Mouse (Mus musculus) liver, adult 2 months (tissue): ENCODE measurements around the gene Zbtb20. TPM values are rescaled to one million over a fixed set of nuclear protein-coding genes. Genes with fewer than 3 reads are reported as not detected.

Experiments used
- DNase-seq: peaks from one replicate; pipeline ENCODE4 v3.0.0-alpha.2; 2011; ENCODE audit warnings: low read depth, low spot score; ENCODE audit errors: extremely low read depth
- H3K27ac ChIP-seq: fragments of 200-500 bp; replicated peaks from 2 replicates; pipeline ENCODE4 v1.5.1; 2012; ENCODE audit warnings: low read depth, mild to moderate bottlenecking, control low read depth, inconsistent platforms, low read length; ENCODE audit not compliant: insufficient read depth
- H3K27me3 ChIP-seq: fragments of 200-500 bp; 2 replicates; pipeline ENCODE4 v1.6.1; 2012; ENCODE audit warnings: mild to moderate bottlenecking, moderate library complexity, low read length, inconsistent platforms; ENCODE audit not compliant: control insufficient read depth, insufficient read depth
- H3K36me3 ChIP-seq: fragments of 200-500 bp; 2 replicates; pipeline ENCODE4 v1.6.1; 2012; ENCODE audit warnings: low read length, inconsistent platforms; ENCODE audit not compliant: control insufficient read depth, insufficient read depth
- H3K4me1 ChIP-seq: fragments of 200-500 bp; 2 replicates; pipeline ENCODE4 v1.6.1; 2011; ENCODE audit warnings: low read length; ENCODE audit not compliant: control insufficient read depth, insufficient read depth
- H3K4me3 ChIP-seq: fragments of 200-500 bp; 2 replicates; pipeline ENCODE4 v1.5.1; 2011; ENCODE audit warnings: low read depth, mild to moderate bottlenecking, control low read depth, low read length, moderate library complexity; ENCODE audit not compliant: insufficient read depth
- H3K79me2 ChIP-seq: fragments of 200-500 bp; 2 replicates; pipeline ENCODE4 v1.6.1; 2012; ENCODE audit warnings: inconsistent platforms, mild to moderate bottlenecking, low read length, moderate library complexity; ENCODE audit not compliant: control insufficient read depth, insufficient read depth
- H3K9ac ChIP-seq: fragments of 200-500 bp; 2 replicates; pipeline ENCODE4 v1.6.1; 2012; ENCODE audit warnings: low read depth, mild to moderate bottlenecking, control low read depth, inconsistent platforms, low read length
- CTCF ChIP-seq: fragments of 200-500 bp; IDR thresholded peaks from 2 replicates; pipeline ENCODE4 v1.5.1; 2011; ENCODE audit warnings: low read depth, low read length, control low read depth
- POLR2A ChIP-seq: fragments of 200-500 bp; IDR thresholded peaks from 2 replicates; pipeline ENCODE4 v1.6.1; 2011; ENCODE audit warnings: low read length, control low read depth; ENCODE audit not compliant: insufficient read depth; ENCODE audit errors: extremely low read depth
- WGBS: fragments of 180-500 bp; shearing (Covaris S2); methylation state at CpG from one replicate; pipeline ENCODE4 v1.1.7; 2018; 5-methylcytosine and 5-hydroxymethylcytosine counted together
- polyA plus RNA-seq: library from polyadenylated mRNA; depleted of rRNA; stranded (reverse); fragments of >200 nt; gene quantifications from 2 replicates; pipeline ENCODE4 v1.2.3, GENCODE M21; 2012
- total RNA-seq: library from RNA; depleted of rRNA; stranded (reverse); fragments of >200 nt; gene quantifications from 2 replicates; pipeline ENCODE4 v1.2.3, GENCODE M21; 2014

The Zbtb20 gene
- total and polyA plus RNA-seq, 2 experiments = 17.8 to 52.6 TPM

DNA sequence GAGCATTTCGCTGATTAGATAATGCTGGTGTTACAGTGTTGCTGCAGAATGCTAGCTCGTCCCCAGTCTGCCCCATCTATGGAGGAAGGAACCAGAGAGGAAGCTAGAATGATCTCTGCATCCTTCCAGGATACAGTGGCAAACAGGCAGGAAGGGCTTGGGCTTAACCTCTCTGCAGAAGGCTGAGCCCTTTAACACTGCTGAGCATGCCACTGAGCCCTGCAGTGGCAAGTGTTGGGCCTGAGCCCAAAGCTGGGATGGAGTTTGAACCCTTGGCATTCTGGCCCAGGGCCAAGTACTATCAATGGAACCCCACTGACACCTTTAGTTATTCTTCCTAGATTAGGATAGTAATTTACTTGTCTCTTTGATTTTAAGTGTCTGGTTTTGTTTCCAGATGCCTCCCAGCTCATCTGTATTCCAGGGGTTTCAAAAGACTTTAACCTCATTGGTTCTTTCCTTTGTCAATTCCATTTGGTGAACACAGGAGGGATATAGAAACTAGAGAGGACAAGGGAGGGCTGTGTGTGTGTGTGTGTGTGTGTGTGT, 532.0 kb downstream of the Zbtb20 start:
- peak; percentile 59 for DNase-seq
- Histone ChIP-seq H3K79me2 (peaks cover 14% of the 10 kb centered on the region; the same call in 1 of the 2 replicates), H3K36me3 (peaks cover 7% of the 10 kb centered on the region), H3K9ac (no peak overlapping the region), H3K27me3 (no peaks in the 10 kb centered on the region), H3K4me3 (no peak overlapping the region), H3K27ac (no peak overlapping the region), H3K4me1 (peaks cover 21% of the 10 kb centered on the region)
- TF ChIP-seq CTCF (no peak), POLR2A (no peak)
- 61% methylated on average over 2 of the region's 2 CpGs for WGBS

DNA sequence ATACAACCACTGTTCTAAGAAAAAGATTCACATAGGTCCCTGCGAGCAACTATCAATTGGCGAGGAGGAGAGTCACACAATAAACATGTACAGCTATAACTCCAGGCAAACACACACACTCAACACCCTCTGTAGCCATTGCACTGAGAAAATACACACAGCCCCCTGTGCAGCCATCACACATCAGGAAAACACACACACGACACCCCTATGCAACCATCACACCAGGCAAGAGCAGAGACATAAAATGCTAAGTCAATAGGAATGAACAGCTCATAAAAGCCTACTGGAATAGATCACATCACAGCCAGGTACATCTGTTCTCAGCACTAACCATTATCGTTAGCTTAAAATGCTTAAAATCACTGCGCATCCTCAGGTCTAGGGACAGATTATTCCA, 532.9 kb downstream of the Zbtb20 start:
- Histone ChIP-seq H3K36me3 (peaks cover 7% of the 10 kb centered on the region), H3K27me3 (no peaks in the 10 kb centered on the region), H3K27ac (no peak overlapping the region), H3K4me3 (no peak overlapping the region), H3K9ac (no peak overlapping the region), H3K4me1 (peaks cover 21% of the 10 kb centered on the region), H3K79me2 (peaks cover 14% of the 10 kb centered on the region; the same call in 1 of the 2 replicates)
- WGBS = 71% methylated on average over 5 of the region's 5 CpGs
- no peak for DNase-seq
- TF ChIP-seq CTCF = no peak
- TF ChIP-seq POLR2A = no peak

DNA sequence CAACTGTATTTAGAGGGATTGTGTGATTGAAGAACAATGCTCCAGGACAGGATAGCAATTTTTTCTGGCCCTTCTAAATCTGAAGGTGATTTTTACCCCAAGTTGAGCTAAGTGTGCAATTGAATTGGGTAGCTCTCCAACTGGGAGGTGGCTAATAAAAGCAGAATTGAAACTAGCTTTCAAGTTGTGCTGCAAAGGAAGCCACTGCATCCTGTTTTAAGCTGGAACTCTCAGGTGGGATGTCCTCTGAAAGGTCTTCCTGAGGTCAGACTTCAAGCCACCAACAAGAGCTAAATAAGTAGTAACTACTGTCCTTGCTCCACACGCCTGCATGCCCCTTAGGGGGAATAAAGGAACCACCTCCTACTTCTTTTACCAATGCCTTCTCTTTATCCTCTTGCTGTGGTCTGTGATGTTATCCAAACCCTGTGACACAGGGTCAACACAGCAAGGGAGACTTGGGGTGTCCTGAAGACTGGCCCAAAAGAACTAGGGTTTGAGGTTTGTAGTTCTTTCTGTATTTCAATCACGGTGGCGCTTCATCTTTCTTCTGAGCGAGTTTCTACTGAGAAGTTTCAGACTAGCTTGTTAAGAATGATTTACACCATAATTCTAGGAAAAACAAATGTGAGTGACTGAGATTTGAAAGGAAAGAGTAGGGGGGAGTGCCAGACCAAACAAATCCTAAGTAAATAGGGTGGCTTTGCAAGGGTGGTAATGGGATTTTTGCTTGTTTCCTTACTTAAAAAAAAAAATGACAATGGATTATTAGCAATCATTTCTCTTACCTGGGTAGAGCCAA, 533.6 kb downstream of the Zbtb20 start:
- Histone ChIP-seq H3K9ac (no peak overlapping the region), H3K36me3 (peaks cover 7% of the 10 kb centered on the region), H3K27ac (0 out of 2 replicates have a peak overlapping the region, but pooled peaks have one; percentile 35), H3K4me1 (peaks cover 21% of the 10 kb centered on the region), H3K27me3 (no peaks in the 10 kb centered on the region), H3K79me2 (peaks cover 10% of the 10 kb centered on the region; the same call in 1 of the 2 replicates), H3K4me3 (no peak overlapping the region)
- TF ChIP-seq POLR2A (no peak), CTCF (no peak)
- no peak for DNase-seq
- 71% methylated on average over 4 of the region's 4 CpGs for WGBS

DNA sequence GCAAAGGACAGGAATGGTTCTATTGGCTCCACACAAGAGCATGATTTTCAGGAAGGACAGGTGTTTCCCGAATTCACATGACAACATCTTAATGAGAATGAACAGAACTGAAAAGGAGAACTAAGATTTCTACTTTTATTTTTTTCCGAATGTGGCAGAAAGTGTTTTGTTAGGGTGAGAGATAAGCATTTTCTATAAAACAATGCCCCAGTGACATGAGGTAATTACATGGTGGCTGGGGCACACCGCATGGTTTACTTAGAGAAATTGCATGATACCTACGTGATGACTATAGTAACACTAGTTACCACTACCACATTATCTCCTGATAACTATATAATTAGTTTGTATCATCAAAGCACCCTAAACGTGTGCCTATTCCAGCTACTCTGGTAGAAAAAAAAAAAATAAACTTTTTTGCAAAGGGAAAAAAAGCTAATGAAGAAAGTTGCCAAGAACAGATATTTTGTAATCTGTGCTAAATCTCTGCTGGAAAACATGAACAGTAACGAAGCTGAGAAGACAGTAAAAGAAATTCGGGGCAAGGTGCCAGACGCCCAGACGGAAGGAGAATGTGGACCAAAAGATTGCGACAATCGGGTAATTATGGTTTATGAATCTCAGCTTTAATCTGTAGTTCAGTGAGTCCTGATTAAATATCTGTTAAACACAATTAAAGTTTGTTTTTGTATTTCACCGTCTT, 534.4 kb downstream of the Zbtb20 start:
- TF ChIP-seq CTCF (no peak), POLR2A (no peak)
- H3K36me3 ChIP-seq = peaks cover 5% of the 10 kb centered on the region
- WGBS = 66% methylated on average over 12 of the region's 12 CpGs
- H3K27me3 ChIP-seq = no peaks in the 10 kb centered on the region
- H3K4me1 ChIP-seq = peaks cover 18% of the 10 kb centered on the region
- H3K27ac ChIP-seq = no peak overlapping the region
- DNase-seq = peak; percentile 71
- no peak overlapping the region for H3K4me3 ChIP-seq
- peaks cover 10% of the 10 kb centered on the region; the same call in 1 of the 2 replicates for H3K79me2 ChIP-seq
- no peak overlapping the region for H3K9ac ChIP-seq

DNA sequence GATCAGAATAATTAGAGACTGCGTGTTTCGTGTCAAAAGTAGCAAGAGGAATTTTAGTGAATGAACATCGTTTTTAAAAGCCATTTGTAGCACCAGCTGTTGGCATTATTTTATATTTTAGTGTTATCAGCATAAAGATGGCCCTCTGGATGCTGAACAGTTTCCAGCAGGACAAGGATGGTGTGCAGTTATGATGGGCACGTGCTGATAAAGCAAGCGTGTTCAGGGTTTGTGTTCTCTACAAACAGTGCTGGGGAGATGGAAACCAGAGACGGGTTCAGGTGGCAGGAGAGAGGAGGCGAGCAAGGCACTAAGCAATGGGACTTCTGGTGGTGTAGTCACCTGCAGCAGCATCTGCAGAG, 534.9 kb downstream of the Zbtb20 start:
- peaks cover 5% of the 10 kb centered on the region for H3K36me3 ChIP-seq
- peaks cover 17% of the 10 kb centered on the region for H3K4me1 ChIP-seq
- 91% methylated on average over 7 of the region's 7 CpGs for WGBS
- no peak overlapping the region for H3K4me3 ChIP-seq
- H3K79me2 ChIP-seq = peaks cover 12% of the 10 kb centered on the region; the same call in 1 of the 2 replicates
- H3K27me3 ChIP-seq = no peaks in the 10 kb centered on the region
- no peak for DNase-seq
- no peak overlapping the region for H3K27ac ChIP-seq
- no peak overlapping the region for H3K9ac ChIP-seq
- TF ChIP-seq POLR2A (no peak), CTCF (no peak)
